Mouse (Mus musculus): ENCODE measurements around the gene Olfr729. TPM values are rescaled to one million over a fixed set of nuclear protein-coding genes. Genes with fewer than 3 reads are reported as not detected.

Olfr729 gene
- polyA plus RNA-seq (2014; fragmentation: Illumina TruSeq; extraction: RNeasy Lipid Tissue Mini Kit (QIAGEN cat#74804); ENCODE audit: low read depth, low replicate concordance), result not detected

GRCm38 (mm10) chr14:50152810-50153209, at the start of gene Olfr729:
Gene Olfr729, minus strand, starts transcription at chr14:50152910.

DNA sequence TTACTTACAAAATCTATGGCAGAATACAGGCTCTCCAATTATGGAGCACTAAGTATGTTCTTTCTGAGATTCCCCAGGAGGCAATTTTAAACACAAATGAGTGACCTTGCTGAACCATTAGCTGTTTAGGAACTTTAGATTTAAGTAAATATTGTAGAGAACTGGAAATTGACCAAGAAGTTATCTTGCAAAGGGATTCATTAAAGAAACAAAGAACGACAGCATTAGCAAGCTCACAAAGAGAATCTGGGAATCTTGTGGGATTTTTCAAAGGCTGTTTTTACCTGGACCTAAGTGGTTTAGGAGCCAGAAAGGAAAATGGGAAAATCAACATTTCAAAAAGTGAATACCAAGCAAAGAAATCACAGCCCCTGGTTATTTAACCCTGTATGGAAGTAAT, 35.4 kb upstream of the Olfr729 start, which contains the start of gene Olfr730:
Olfr730 (minus strand) TSS at position 101 of the 400 bp plus-strand sequence.

DNA sequence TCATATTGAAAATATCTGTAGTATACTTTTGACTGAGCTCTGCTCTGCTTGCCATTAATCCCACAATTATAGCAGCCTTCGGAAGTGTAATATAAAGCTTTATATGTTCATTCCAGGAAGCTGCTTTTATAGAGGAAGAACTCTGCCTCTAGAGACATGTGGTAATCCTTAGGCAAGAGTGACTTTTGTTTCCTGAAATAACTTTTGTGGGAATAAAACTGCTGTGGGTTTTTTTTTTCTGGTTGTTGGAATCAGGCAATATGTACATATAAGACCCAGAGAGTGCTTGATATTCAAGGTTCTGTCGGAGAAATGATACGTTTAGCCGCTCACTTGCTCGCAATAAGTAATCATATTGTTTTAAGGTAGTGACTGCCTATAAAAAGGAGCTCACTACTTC, 10.1 kb downstream of the Olfr729 start, which contains the start of gene Olfr728:
Olfr728 (minus strand) TSS at position 101 of the 400 bp plus-strand sequence.

GRCm38 (mm10) chr14:50122886-50123285, 29.8 kb downstream of the Olfr729 start, which contains the start of gene Olfr727:
Gene Olfr727, plus strand, starts transcription at chr14:50123186.

Other genes starting within 250 kb of the Olfr729 start
- not detected for gene Olfr723, start 221.1 kb downstream of the Olfr729 start, polyA plus RNA-seq (2014; fragmentation: Illumina TruSeq; extraction: RNeasy Lipid Tissue Mini Kit (QIAGEN cat#74804); ENCODE audit: low read depth, low replicate concordance)
- not detected for gene Olfr724, start 189.6 kb downstream of the Olfr729 start, polyA plus RNA-seq (2014; fragmentation: Illumina TruSeq; extraction: RNeasy Lipid Tissue Mini Kit (QIAGEN cat#74804); ENCODE audit: low read depth, low replicate concordance)
- gene Olfr725, start 112.5 kb downstream of the Olfr729 start, polyA plus RNA-seq (2014; fragmentation: Illumina TruSeq; extraction: RNeasy Lipid Tissue Mini Kit (QIAGEN cat#74804); ENCODE audit: low read depth, low replicate concordance), result not detected
- not detected for gene Olfr726, start 62.0 kb downstream of the Olfr729 start, polyA plus RNA-seq (2014; fragmentation: Illumina TruSeq; extraction: RNeasy Lipid Tissue Mini Kit (QIAGEN cat#74804); ENCODE audit: low read depth, low replicate concordance)
- not detected for gene Olfr727, start 29.7 kb downstream of the Olfr729 start, polyA plus RNA-seq (2014; fragmentation: Illumina TruSeq; extraction: RNeasy Lipid Tissue Mini Kit (QIAGEN cat#74804); ENCODE audit: low read depth, low replicate concordance)
- not detected for gene Olfr728, start 10.2 kb downstream of the Olfr729 start, polyA plus RNA-seq (2014; fragmentation: Illumina TruSeq; extraction: RNeasy Lipid Tissue Mini Kit (QIAGEN cat#74804); ENCODE audit: low read depth, low replicate concordance)
- not detected for gene Olfr730, start 35.3 kb upstream of the Olfr729 start, polyA plus RNA-seq (2014; fragmentation: Illumina TruSeq; extraction: RNeasy Lipid Tissue Mini Kit (QIAGEN cat#74804); ENCODE audit: low read depth, low replicate concordance)
- gene Olfr731, start 89.0 kb upstream of the Olfr729 start, polyA plus RNA-seq (2014; fragmentation: Illumina TruSeq; extraction: RNeasy Lipid Tissue Mini Kit (QIAGEN cat#74804); ENCODE audit: low read depth, low replicate concordance), result not detected
- gene Olfr732, start 131.3 kb upstream of the Olfr729 start, polyA plus RNA-seq (2014; fragmentation: Illumina TruSeq; extraction: RNeasy Lipid Tissue Mini Kit (QIAGEN cat#74804); ENCODE audit: low read depth, low replicate concordance), result not detected
- not detected for gene Olfr733, start 148.6 kb upstream of the Olfr729 start, polyA plus RNA-seq (2014; fragmentation: Illumina TruSeq; extraction: RNeasy Lipid Tissue Mini Kit (QIAGEN cat#74804); ENCODE audit: low read depth, low replicate concordance)
- gene Olfr734, start 173.9 kb upstream of the Olfr729 start, polyA plus RNA-seq (2014; fragmentation: Illumina TruSeq; extraction: RNeasy Lipid Tissue Mini Kit (QIAGEN cat#74804); ENCODE audit: low read depth, low replicate concordance), result not detected
- not detected for gene Olfr735, start 196.0 kb upstream of the Olfr729 start, polyA plus RNA-seq (2014; fragmentation: Illumina TruSeq; extraction: RNeasy Lipid Tissue Mini Kit (QIAGEN cat#74804); ENCODE audit: low read depth, low replicate concordance)
- gene Tlr11, start 205.0 kb upstream of the Olfr729 start, polyA plus RNA-seq (2014; fragmentation: Illumina TruSeq; extraction: RNeasy Lipid Tissue Mini Kit (QIAGEN cat#74804); ENCODE audit: low read depth, low replicate concordance), result not detected
- gene Olfr736, start 228.3 kb upstream of the Olfr729 start, polyA plus RNA-seq (2014; fragmentation: Illumina TruSeq; extraction: RNeasy Lipid Tissue Mini Kit (QIAGEN cat#74804); ENCODE audit: low read depth, low replicate concordance), result not detected